Mouse (Mus musculus) adrenal gland, adult 10 weeks (tissue): ENCODE measurements around the gene Ephb3. TPM values are rescaled to one million over a fixed set of nuclear protein-coding genes. Genes with fewer than 3 reads are reported as not detected.

ENCODE experiments used
- polyA plus RNA-seq: library from polyadenylated mRNA; stranded (reverse); fragments of 350-450 nt; fragmentation: Illumina TruSeq; extraction: RNeasy Lipid Tissue Mini Kit (QIAGEN cat#74804); gene quantifications from one replicate; pipeline ENCODE4 v1.2.3, GENCODE M21; 2014; ENCODE audit warnings: low read depth, low replicate concordance

Gene Ephb3
- polyA plus RNA-seq = not detected

DNA sequence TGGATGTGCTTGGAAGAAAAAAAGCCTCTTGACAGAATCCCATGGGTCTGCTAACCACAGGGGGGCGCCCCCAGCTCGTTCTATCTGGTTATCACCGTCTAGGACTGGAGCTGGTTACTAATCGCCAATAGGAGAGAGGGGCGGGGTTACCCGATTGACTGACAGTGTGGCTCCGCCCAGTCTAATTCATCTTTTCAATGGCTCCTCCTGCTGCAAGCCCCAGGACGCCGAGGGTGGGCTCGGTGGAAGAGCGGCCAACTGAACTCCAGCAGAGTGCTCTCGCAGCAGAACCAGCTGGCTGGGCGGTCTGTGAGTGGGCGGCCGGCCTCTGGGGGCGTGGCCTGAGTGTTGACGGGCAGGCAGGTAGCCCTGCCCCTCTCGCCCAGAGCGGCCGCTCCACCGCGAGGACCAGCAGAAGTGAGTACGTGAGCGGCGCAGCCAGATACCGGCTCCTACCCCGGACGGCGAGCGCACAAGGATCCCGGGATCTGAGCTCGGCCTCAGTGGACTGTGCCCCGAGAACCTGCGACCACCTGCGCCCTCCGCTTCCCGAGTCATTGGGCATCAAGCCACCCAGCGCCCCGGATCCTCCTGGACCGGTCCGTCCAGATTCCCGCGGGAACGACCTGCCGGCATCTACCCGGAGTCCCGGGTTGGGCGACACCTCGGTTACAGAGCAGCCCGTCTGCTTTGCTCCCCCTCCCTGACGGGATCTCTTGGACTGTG, at the start of gene Ephb3:
Ephb3 (plus strand) TSS at position 389 of the 726 bp plus-strand sequence.

Other genes with a start within 250 kb of the Ephb3 start
- not detected for gene Teddm3, start 50.8 kb upstream of the Ephb3 start, polyA plus RNA-seq
- gene Vps8, start 218.4 kb downstream of the Ephb3 start, polyA plus RNA-seq = 61.2 TPM